Mouse (Mus musculus) embryonic facial prominence, embryonic 14.5 days (tissue): ENCODE measurements around the gene 5730409E04Rik. TPM values are rescaled to one million over a fixed set of nuclear protein-coding genes. Genes with fewer than 3 reads are reported as not detected.

Experiments used
- ATAC-seq: fragments of 200-750 bp; cut with Nextera tagmentation; 2 replicates; pipeline ENCODE4 v1.8.0; 2017; ENCODE audit warnings: low read depth, moderate number of reproducible peaks, moderate TSS enrichment
- DNase-seq: peaks from one replicate; pipeline ENCODE4 v3.0.0-alpha.2; 2015; ENCODE audit warnings: low spot score
- H3K27ac ChIP-seq: fragments of 300-500 bp; sonication (generic); replicated peaks from 2 replicates; pipeline ENCODE4 v1.5.1; 2014; ENCODE audit warnings: low read depth, mild to moderate bottlenecking, low read length, moderate library complexity
- H3K27me3 ChIP-seq: fragments of 300-500 bp; sonication (generic); replicated peaks from 2 replicates; pipeline ENCODE4 v1.6.1; 2014; ENCODE audit warnings: low read length; ENCODE audit not compliant: control insufficient read depth, insufficient read depth
- H3K36me3 ChIP-seq: fragments of 300-500 bp; sonication (generic); 2 replicates; pipeline ENCODE4 v1.6.1; 2014; ENCODE audit warnings: low read length, mixed read lengths; ENCODE audit not compliant: control insufficient read depth, insufficient read depth
- H3K4me1 ChIP-seq: fragments of 300-500 bp; sonication (generic); 2 replicates; pipeline ENCODE4 v1.6.1; 2014; ENCODE audit warnings: antibody characterized with exemption, low read length; ENCODE audit not compliant: control insufficient read depth, insufficient read depth
- H3K4me2 ChIP-seq: fragments of 300-500 bp; sonication (generic); 2 replicates; pipeline ENCODE4 v1.6.1; 2014; ENCODE audit warnings: low read depth, mild to moderate bottlenecking, low read length, moderate library complexity, mixed read lengths
- H3K4me3 ChIP-seq: fragments of 300-500 bp; sonication (generic); 2 replicates; pipeline ENCODE4 v1.5.1; 2014; ENCODE audit warnings: low read depth, mild to moderate bottlenecking, low read length
- H3K9ac ChIP-seq: fragments of 300-500 bp; sonication (generic); 2 replicates; pipeline ENCODE4 v1.6.1; 2014; ENCODE audit warnings: low read depth, mild to moderate bottlenecking, low read length, moderate library complexity, mixed read lengths
- H3K9me3 ChIP-seq: fragments of 300-500 bp; sonication (generic); 2 replicates; pipeline ENCODE4 v1.6.1; 2016; ENCODE audit warnings: low read length; ENCODE audit not compliant: control insufficient read depth
- WGBS: fragments of 180-500 bp; shearing (Covaris S2); extraction: QIAGEN DNeasy Blood & Tissue Kit; methylation state at CpG from one replicate; pipeline ENCODE4 v1.1.7; 2014; 5-methylcytosine and 5-hydroxymethylcytosine counted together
- polyA plus RNA-seq: library from polyadenylated mRNA; unstranded; fragments of >200 nt; fragmentation: Nextera tagmentation; extraction: Ambion mirVana; gene quantifications from 2 replicates; pipeline ENCODE4 v1.2.1, GENCODE M21; 2014

The 5730409E04Rik gene
- polyA plus RNA-seq, 1 experiment from 2014 or later, result 4.4 TPM

DNA sequence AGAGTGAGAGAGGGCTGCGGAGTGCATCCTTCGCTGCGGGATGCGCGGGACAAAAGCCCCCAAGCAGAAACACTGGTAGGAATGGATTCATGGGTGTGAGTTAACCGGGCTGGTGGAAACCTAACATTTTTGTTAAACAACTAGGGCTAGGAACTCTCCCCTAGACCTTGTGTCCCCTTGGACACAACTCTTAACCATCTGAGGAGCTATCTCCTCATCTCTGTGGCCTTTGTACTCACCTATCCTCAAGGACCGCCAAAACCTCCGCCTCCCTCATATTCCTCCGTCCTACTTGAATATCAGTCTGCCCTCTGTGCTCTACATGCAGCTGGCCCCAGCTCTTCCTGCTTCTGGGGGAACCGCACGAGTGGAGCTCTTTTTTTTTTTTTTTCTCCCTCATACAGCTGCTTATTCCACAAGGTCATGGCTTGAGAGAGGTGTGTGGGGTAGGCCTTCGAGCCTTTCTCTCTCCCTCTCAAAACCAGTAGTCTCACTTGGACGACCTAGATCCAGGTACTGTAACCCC is 10.8 kb downstream of the 5730409E04Rik start:
- Histone ChIP-seq H3K4me2 (peak overlapping the region; percentile 71), H3K4me3 (peak overlapping the region; percentile 34), H3K36me3 (no peaks in the 10 kb centered on the region), H3K4me1 (no peaks in the 10 kb centered on the region), H3K27me3 (no peaks in the 10 kb centered on the region; the same call in 1 of the 2 replicates), H3K27ac (no peak overlapping the region), H3K9me3 (no peaks in the 10 kb centered on the region), H3K9ac (peak overlapping the region; percentile 58)
- DNase-seq (peak; percentile 13), ATAC-seq (no peak)
- 24% methylated on average over 13 of the region's 13 CpGs for WGBS

GRCm38 (mm10) chr4:126627021-126627681 is 17.5 kb downstream of the 5730409E04Rik start:
- WGBS, result 2% methylated on average over 23 of the region's 23 CpGs
- Histone ChIP-seq H3K4me1 (no peaks in the 10 kb centered on the region), H3K9me3 (no peaks in the 10 kb centered on the region), H3K36me3 (no peaks in the 10 kb centered on the region), H3K27me3 (no peaks in the 10 kb centered on the region), H3K4me2 (peak overlapping the region; percentile 48), H3K4me3 (peak overlapping the region; percentile 8), H3K9ac (no peak overlapping the region; the same call in 1 of the 2 replicates), H3K27ac (no peak overlapping the region; the same call in 1 of the 2 replicates)
- ATAC-seq (peak; percentile 65; the same call in 1 of the 2 replicates), DNase-seq (peak; percentile 22)

DNA sequence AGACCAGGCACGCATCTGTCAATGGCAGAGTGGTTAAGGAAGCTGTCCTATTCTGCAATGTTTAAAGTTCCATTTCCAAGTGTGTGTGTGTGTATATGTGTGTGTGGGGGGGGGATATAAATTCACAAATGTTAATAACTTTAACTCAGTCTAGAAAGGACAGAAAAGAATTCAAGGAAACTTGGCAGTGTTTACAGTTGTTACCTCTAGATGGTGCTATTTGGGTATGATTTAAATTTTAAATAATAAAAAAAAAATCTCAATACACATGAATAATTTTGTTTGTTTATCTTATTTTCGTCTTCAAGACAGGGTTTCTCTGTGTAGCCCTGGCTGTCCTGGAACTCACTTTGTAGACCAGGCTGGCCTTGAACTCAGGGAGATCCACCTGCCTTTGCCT is 22.3 kb downstream of the 5730409E04Rik start:
- WGBS, result 37% methylated on average over 2 of the region's 2 CpGs
- Histone ChIP-seq H3K36me3 (no peaks in the 10 kb centered on the region), H3K27me3 (no peaks in the 10 kb centered on the region), H3K4me3 (no peak overlapping the region), H3K4me2 (no peak overlapping the region), H3K4me1 (no peaks in the 10 kb centered on the region), H3K9ac (no peak overlapping the region), H3K9me3 (no peaks in the 10 kb centered on the region), H3K27ac (no peak overlapping the region)
- DNase-seq (no peak), ATAC-seq (no peak)

DNA sequence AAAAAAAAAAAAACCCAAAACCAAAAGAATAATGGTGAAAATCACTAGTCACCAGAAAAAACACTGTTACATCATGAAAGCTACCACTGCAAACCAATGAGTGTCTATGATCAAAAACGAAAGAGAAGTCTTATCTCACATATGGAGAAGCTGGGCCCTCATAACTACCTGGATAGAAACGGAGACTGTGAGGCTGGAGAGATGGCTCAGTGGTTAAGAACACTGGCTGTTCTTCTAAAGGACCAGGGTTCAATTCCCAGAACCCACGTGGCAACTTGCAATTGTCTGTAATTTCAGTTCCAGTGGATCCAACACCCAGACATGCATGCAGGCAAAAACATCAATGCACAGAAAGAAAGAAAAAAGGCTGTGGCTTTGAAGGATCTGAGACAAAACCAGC is 23.1 kb downstream of the 5730409E04Rik start:
- H3K27ac ChIP-seq, result no peak overlapping the region
- no peak overlapping the region for H3K9ac ChIP-seq
- H3K4me1 ChIP-seq, result no peaks in the 10 kb centered on the region
- no peak for DNase-seq
- H3K36me3 ChIP-seq, result no peaks in the 10 kb centered on the region
- no peaks in the 10 kb centered on the region for H3K9me3 ChIP-seq
- H3K4me3 ChIP-seq, result no peak overlapping the region
- no peak overlapping the region for H3K4me2 ChIP-seq
- H3K27me3 ChIP-seq, result no peaks in the 10 kb centered on the region
- ATAC-seq, result no peak
- WGBS, result 65% methylated on average over 3 of the region's 3 CpGs

GRCm38 (mm10) chr4:126636330-126636729 is 26.7 kb downstream of the 5730409E04Rik start:
- H3K4me2 ChIP-seq, result no peak overlapping the region
- no peaks in the 10 kb centered on the region for H3K36me3 ChIP-seq
- H3K27me3 ChIP-seq, result no peaks in the 10 kb centered on the region
- ATAC-seq (no peak), DNase-seq (no peak)
- H3K4me1 ChIP-seq, result no peaks in the 10 kb centered on the region
- H3K9ac ChIP-seq, result 0 out of 2 replicates have a peak overlapping the region, but pooled peaks have one; percentile 19
- H3K27ac ChIP-seq, result no peak overlapping the region
- no peak overlapping the region for H3K4me3 ChIP-seq
- whole genome bisulfite sequencing, result 15% methylated on average over 11 of the region's 11 CpGs
- H3K9me3 ChIP-seq, result no peaks in the 10 kb centered on the region

GRCm38 (mm10) chr4:126637446-126637845 is 27.8 kb downstream of the 5730409E04Rik start:
- no peaks in the 10 kb centered on the region for H3K9me3 ChIP-seq
- H3K27me3 ChIP-seq, result no peaks in the 10 kb centered on the region
- no peak overlapping the region for H3K4me2 ChIP-seq
- no peak overlapping the region for H3K27ac ChIP-seq
- H3K4me3 ChIP-seq, result no peak overlapping the region
- ATAC-seq, result no peak
- no peak for DNase-seq
- no peak overlapping the region for H3K9ac ChIP-seq
- 60% methylated on average over 4 of the region's 4 CpGs for WGBS
- H3K36me3 ChIP-seq, result no peaks in the 10 kb centered on the region
- H3K4me1 ChIP-seq, result no peaks in the 10 kb centered on the region

GRCm38 (mm10) chr4:126639339-126639738 is 29.7 kb downstream of the 5730409E04Rik start:
- ATAC-seq, result no peak
- whole genome bisulfite sequencing, result 69% methylated on average over 7 of the region's 7 CpGs

GRCm38 (mm10) chr4:126641901-126642300 is 32.3 kb downstream of the 5730409E04Rik start:
- WGBS, result 49% methylated on average over 9 of the region's 9 CpGs
- DNase-seq, result no peak

More at GRCm38 (mm10) chr4:126639339-126639738, 29.7 kb downstream of the 5730409E04Rik start:
- Histone ChIP-seq H3K4me1 (no peaks in the 10 kb centered on the region), H3K4me3 (no peak overlapping the region), H3K9ac (no peak overlapping the region), H3K27me3 (no peaks in the 10 kb centered on the region; the same call in 1 of the 2 replicates), H3K9me3 (no peaks in the 10 kb centered on the region), H3K27ac (no peak overlapping the region), H3K4me2 (no peak overlapping the region), H3K36me3 (no peaks in the 10 kb centered on the region)
- no peak for DNase-seq

DNA sequence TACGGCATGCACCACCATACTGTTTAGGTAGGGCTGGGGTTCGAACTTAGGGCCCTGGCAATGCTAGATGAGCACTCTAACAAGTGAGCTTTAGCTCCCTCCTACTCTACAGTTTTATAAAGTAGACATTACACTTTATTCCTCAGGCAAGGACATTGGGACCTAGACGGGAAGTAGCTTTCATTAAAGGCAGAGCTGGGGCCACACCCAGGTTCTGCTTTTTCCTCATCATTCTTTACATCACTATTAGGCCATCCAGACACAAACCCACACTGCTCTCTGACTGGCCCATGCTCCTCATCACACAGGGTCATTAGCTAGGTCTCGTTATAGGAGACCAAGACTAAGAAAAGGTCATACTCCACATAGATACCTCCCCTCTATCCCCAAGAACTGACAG is 34.2 kb downstream of the 5730409E04Rik start:
- no peak overlapping the region for H3K27ac ChIP-seq
- H3K4me1 ChIP-seq, result no peaks in the 10 kb centered on the region
- ATAC-seq, result no peak
- H3K36me3 ChIP-seq, result no peaks in the 10 kb centered on the region
- no peak for DNase-seq
- no peak overlapping the region for H3K4me3 ChIP-seq
- H3K9me3 ChIP-seq, result no peaks in the 10 kb centered on the region
- no peak overlapping the region for H3K9ac ChIP-seq
- WGBS, result 72% methylated on average over 4 of the region's 4 CpGs
- no peak overlapping the region for H3K4me2 ChIP-seq
- no peaks in the 10 kb centered on the region; the same call in 1 of the 2 replicates for H3K27me3 ChIP-seq

More at GRCm38 (mm10) chr4:126641901-126642300, 32.3 kb downstream of the 5730409E04Rik start:
- ATAC-seq, result no peak
- Histone ChIP-seq H3K4me3 (no peak overlapping the region), H3K4me1 (no peaks in the 10 kb centered on the region), H3K36me3 (no peaks in the 10 kb centered on the region), H3K4me2 (no peak overlapping the region), H3K27me3 (no peaks in the 10 kb centered on the region; the same call in 1 of the 2 replicates), H3K9ac (no peak overlapping the region), H3K27ac (no peak overlapping the region), H3K9me3 (no peaks in the 10 kb centered on the region)
